Mouse (Mus musculus) limb, embryonic 11.5 days (tissue): ENCODE results near the gene Bod1. TPM values are rescaled to one million over a fixed set of nuclear protein-coding genes. Genes with fewer than 3 reads are reported as not detected.
A peak's percentile ranks its signal among the peaks of the same experiment; 100 is the strongest.

Source experiments
- ATAC-seq: fragments of 200-750 bp; cut with Nextera tagmentation; 2 replicates; pipeline ENCODE4 v1.8.0; 2017; ENCODE audit warnings: low read depth; ENCODE audit not compliant: insufficient number of reproducible peaks, low FRiP score, low TSS enrichment
- DNase-seq: peaks from one replicate; pipeline ENCODE4 v3.0.0-alpha.2; 2015; ENCODE audit warnings: low spot score
- H3K27ac ChIP-seq: fragments of 300-500 bp; sonication (generic); replicated peaks from 2 replicates; pipeline ENCODE4 v1.5.1; 2014; ENCODE audit warnings: low read depth, mild to moderate bottlenecking, low read length
- H3K27me3 ChIP-seq: fragments of 300-500 bp; sonication (generic); 2 replicates; pipeline ENCODE4 v1.6.1; 2014; ENCODE audit warnings: mild to moderate bottlenecking, low read length, mixed read lengths; ENCODE audit not compliant: control insufficient read depth, insufficient read depth
- H3K36me3 ChIP-seq: fragments of 300-500 bp; sonication (generic); 2 replicates; pipeline ENCODE4 v1.6.1; 2014; ENCODE audit warnings: mild to moderate bottlenecking, low read length, moderate library complexity, mixed read lengths; ENCODE audit not compliant: control insufficient read depth, insufficient read depth
- H3K4me1 ChIP-seq: fragments of 300-500 bp; sonication (generic); 2 replicates; pipeline ENCODE4 v1.6.1; 2014; ENCODE audit warnings: low read length, mixed read lengths; ENCODE audit not compliant: control insufficient read depth, insufficient read depth
- H3K4me2 ChIP-seq: fragments of 300-500 bp; sonication (generic); 2 replicates; pipeline ENCODE4 v1.6.1; 2014; ENCODE audit warnings: low read depth, mild to moderate bottlenecking, moderate library complexity; ENCODE audit not compliant: severe bottlenecking
- H3K4me3 ChIP-seq: fragments of 300-500 bp; sonication (generic); 2 replicates; pipeline ENCODE4 v1.5.1; 2014; ENCODE audit warnings: low read depth, low read length
- H3K9ac ChIP-seq: fragments of 300-500 bp; sonication (generic); 2 replicates; pipeline ENCODE4 v1.6.1; 2014; ENCODE audit warnings: mild to moderate bottlenecking, low read length
- H3K9me3 ChIP-seq: fragments of 300-500 bp; sonication (generic); 2 replicates; pipeline ENCODE4 v1.6.1; 2016; ENCODE audit warnings: low read length; ENCODE audit not compliant: control insufficient read depth
- WGBS: fragments of 180-500 bp; shearing (Covaris S2); extraction: QIAGEN DNeasy Blood & Tissue Kit; methylation state at CpG from one replicate; pipeline ENCODE4 v1.1.7; 2014; 5-methylcytosine and 5-hydroxymethylcytosine counted together
- polyA plus RNA-seq: library from polyadenylated mRNA; unstranded; fragments of >200 nt; fragmentation: Nextera tagmentation; extraction: Ambion mirVana; gene quantifications from 2 replicates; pipeline ENCODE4 v1.2.1, GENCODE M21; 2014

Gene Bod1
- 128 TPM in 2 replicates for polyA plus RNA-seq

- H3K4me3 ChIP-seq, result peak within 1 kb of the TSS; percentile 57
- peak within 1 kb of the TSS; percentile 90 for H3K9ac ChIP-seq
- DNase-seq (peak; percentile 95), ATAC-seq (peak; percentile 97)
- no peaks in the 10 kb centered on the region for H3K9me3 ChIP-seq
- peaks cover 3% of the 10 kb centered on the region; the same call in 1 of the 2 replicates for H3K36me3 ChIP-seq
- no peaks in the 10 kb centered on the region for H3K27me3 ChIP-seq
- peak within 1 kb of the TSS; percentile 57 for H3K4me2 ChIP-seq
- H3K4me1 ChIP-seq, result 0 out of 2 replicates have a peak, but pooled peaks cover 5% of the 10 kb centered on the region
- H3K27ac ChIP-seq, result no peak within 1 kb of the TSS
- under 1% methylated on average over 68 of the region's 76 CpGs for WGBS
These were observed at the start of gene Bod1 for GRCm38 (mm10) chr11:31671354-31672169. TSS of gene Bod1 (minus strand) at chr11:31671885.

GRCm38 (mm10) chr11:31719090-31719489 is 47.4 kb upstream of the Bod1 start:
- DNase-seq (no peak), ATAC-seq (no peak)
- H3K27me3 ChIP-seq, result no peaks in the 10 kb centered on the region
- 0 out of 2 replicates have a peak, but pooled peaks cover under 1% of the 10 kb centered on the region for H3K4me1 ChIP-seq
- no peak overlapping the region for H3K27ac ChIP-seq
- no peaks in the 10 kb centered on the region for H3K36me3 ChIP-seq
- H3K4me3 ChIP-seq, result no peak overlapping the region
- H3K9ac ChIP-seq, result no peak overlapping the region
- H3K4me2 ChIP-seq, result no peak overlapping the region
- H3K9me3 ChIP-seq, result no peaks in the 10 kb centered on the region
- 88% methylated on average over 4 of the region's 4 CpGs for WGBS

- no peak overlapping the region for H3K27ac ChIP-seq
- 0 out of 2 replicates have a peak, but pooled peaks cover 3% of the 10 kb centered on the region for H3K4me1 ChIP-seq
- no peaks in the 10 kb centered on the region for H3K9me3 ChIP-seq
- no peak overlapping the region for H3K9ac ChIP-seq
- ATAC-seq (no peak), DNase-seq (no peak)
- WGBS, result 56% methylated on average over 4 of the region's 4 CpGs
- no peaks in the 10 kb centered on the region for H3K36me3 ChIP-seq
- no peak overlapping the region for H3K4me2 ChIP-seq
- H3K4me3 ChIP-seq, result no peak overlapping the region
- H3K27me3 ChIP-seq, result no peaks in the 10 kb centered on the region
These were observed 46.4 kb upstream of the Bod1 start for GRCm38 (mm10) chr11:31717926-31718735.

- H3K27ac ChIP-seq, result no peak overlapping the region
- H3K4me2 ChIP-seq, result no peak overlapping the region
- DNase-seq (no peak), ATAC-seq (no peak)
- H3K9ac ChIP-seq, result no peak overlapping the region
- no peak overlapping the region for H3K4me3 ChIP-seq
- H3K9me3 ChIP-seq, result no peaks in the 10 kb centered on the region
- no peaks in the 10 kb centered on the region for H3K27me3 ChIP-seq
- WGBS, result 83% methylated on average over 6 of the region's 6 CpGs
- 0 out of 2 replicates have a peak, but pooled peaks cover 3% of the 10 kb centered on the region for H3K4me1 ChIP-seq
- H3K36me3 ChIP-seq, result no peaks in the 10 kb centered on the region
These were observed 42.0 kb upstream of the Bod1 start for GRCm38 (mm10) chr11:31713641-31714121.

- WGBS, result 83% methylated on average over 8 of the region's 8 CpGs
- DNase-seq (no peak), ATAC-seq (no peak)
- H3K9ac ChIP-seq, result no peak overlapping the region
- no peak overlapping the region for H3K4me2 ChIP-seq
- H3K4me3 ChIP-seq, result no peak overlapping the region
- no peaks in the 10 kb centered on the region for H3K36me3 ChIP-seq
- no peaks in the 10 kb centered on the region for H3K9me3 ChIP-seq
- no peak overlapping the region for H3K27ac ChIP-seq
- no peaks in the 10 kb centered on the region for H3K27me3 ChIP-seq
- 0 out of 2 replicates have a peak, but pooled peaks cover 3% of the 10 kb centered on the region for H3K4me1 ChIP-seq
These were observed 41.4 kb upstream of the Bod1 start for GRCm38 (mm10) chr11:31713116-31713515.

GRCm38 (mm10) chr11:31707771-31708170 is 36.1 kb upstream of the Bod1 start:
- Histone ChIP-seq H3K9me3 (no peaks in the 10 kb centered on the region), H3K4me3 (no peak overlapping the region), H3K36me3 (no peaks in the 10 kb centered on the region), H3K27ac (no peak overlapping the region), H3K4me2 (no peak overlapping the region), H3K4me1 (no peaks in the 10 kb centered on the region), H3K27me3 (no peaks in the 10 kb centered on the region), H3K9ac (no peak overlapping the region)
- no peak for ATAC-seq
- DNase-seq, result no peak

GRCm38 (mm10) chr11:31703173-31703572 is 31.5 kb upstream of the Bod1 start:
- Histone ChIP-seq H3K9me3 (no peaks in the 10 kb centered on the region), H3K36me3 (no peaks in the 10 kb centered on the region), H3K9ac (no peak overlapping the region), H3K4me3 (no peak overlapping the region), H3K4me1 (no peaks in the 10 kb centered on the region), H3K27me3 (no peaks in the 10 kb centered on the region), H3K4me2 (no peak overlapping the region), H3K27ac (no peak overlapping the region)
- WGBS, result 79% methylated on average over 8 of the region's 8 CpGs
- no peak for DNase-seq
- ATAC-seq, result no peak

- no peaks in the 10 kb centered on the region for H3K27me3 ChIP-seq
- DNase-seq (no peak), ATAC-seq (no peak)
These were observed 30.2 kb upstream of the Bod1 start for GRCm38 (mm10) chr11:31701901-31702300.

More at GRCm38 (mm10) chr11:31701901-31702300, 30.2 kb upstream of the Bod1 start:
- H3K9ac ChIP-seq, result no peak overlapping the region
- no peak overlapping the region for H3K27ac ChIP-seq
- H3K9me3 ChIP-seq, result no peaks in the 10 kb centered on the region
- no peak overlapping the region for H3K4me3 ChIP-seq
- no peaks in the 10 kb centered on the region for H3K36me3 ChIP-seq
- H3K4me1 ChIP-seq, result no peaks in the 10 kb centered on the region
- 95% methylated on average over 3 of the region's 3 CpGs for WGBS
- no peak overlapping the region for H3K4me2 ChIP-seq
